Mouse (Mus musculus): Measurements from ENCODE around the gene Ifi35.

Gene Ifi35

DNA sequence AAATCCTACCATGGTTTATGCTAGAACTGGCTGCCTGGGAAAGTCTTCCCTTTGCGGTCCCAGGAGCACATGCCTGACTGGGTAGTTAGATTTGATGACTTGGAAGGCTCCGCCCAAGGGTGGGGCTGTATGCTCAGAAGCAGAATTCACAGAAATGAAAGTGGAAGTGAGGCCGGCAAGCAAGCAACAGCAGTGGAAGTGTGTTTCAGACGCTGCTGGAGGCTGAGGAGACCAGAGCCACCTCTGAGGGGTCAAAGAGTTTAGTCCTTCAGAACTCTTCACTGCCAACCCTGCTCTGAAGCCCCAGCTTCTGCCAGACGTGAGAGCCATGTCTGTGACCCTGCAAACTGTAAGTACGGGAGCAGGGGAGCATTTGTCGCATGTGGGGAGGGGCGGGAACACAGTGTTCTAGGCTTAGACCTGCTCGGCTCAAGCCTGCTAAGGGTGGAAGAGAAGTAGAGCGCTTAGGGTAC is at the start of gene Ifi35:
Gene Ifi35, plus strand, starts transcription at position 134 of the 473 bp plus-strand sequence.
- ChIA-PET CTCF (interaction anchor here in 2 of 4 experiments (0.5 kb wide), 2 partner anchors 242 to 366 kb away, joined by 3 read pairs; partner anchors contain the start of gene Coasy (in 1 of the 2)), POLR2A (interaction anchor here in 2 of 4 experiments (0.8 to 22.5 kb wide), 8 partner anchors 11 to 277 kb away, joined by 3 to 550 read pairs (median 6); partner anchors contain the start of genes Rnd2 (in 2 of the 2), Vat1 (in 2 of the 2) and Aarsd1 (in 1 of the 2))

DNA sequence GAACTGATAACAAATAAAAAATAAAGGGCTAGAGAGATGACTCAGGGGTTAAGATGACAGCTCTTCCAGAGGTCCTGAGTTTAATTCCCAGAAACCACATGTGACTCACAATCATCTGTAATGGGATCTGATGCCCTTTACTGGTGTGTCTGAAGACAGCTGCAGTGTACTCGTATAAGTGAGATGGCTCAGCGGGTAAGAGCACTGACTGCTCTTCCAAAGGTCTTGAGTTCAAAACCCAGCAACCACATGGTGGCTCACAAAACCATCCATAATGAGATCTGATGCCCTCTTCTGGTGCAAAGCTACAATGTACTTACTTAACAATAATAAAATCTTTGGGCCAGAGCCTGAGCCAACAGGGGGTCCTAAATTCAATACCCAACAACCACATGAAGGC is 32.9 kb upstream of the Ifi35 start:
- ChIA-PET CTCF (interaction anchor here (1.1 to 2.7 kb wide), 7 partner anchors 10 to 113 kb away, joined by 3 to 11 read pairs (median 8); partner anchors contain the start of genes Rpl27 (in 2 of the 4), Becn1 (in 1 of the 4), Ptges3l (in 1 of the 4) and Rundc1 (in 1 of the 4)), POLR2A (interaction anchor here in 3 of 4 experiments (0.7 to 11.9 kb wide), 9 partner anchors 9 to 194 kb away, joined by 3 to 179 read pairs (median 5); partner anchors contain the start of genes Rpl27 (in 3 of the 3), Ptges3l (in 2 of the 3), Rundc1 (in 2 of the 3) and Gm27029 (in 1 of the 3))

DNA sequence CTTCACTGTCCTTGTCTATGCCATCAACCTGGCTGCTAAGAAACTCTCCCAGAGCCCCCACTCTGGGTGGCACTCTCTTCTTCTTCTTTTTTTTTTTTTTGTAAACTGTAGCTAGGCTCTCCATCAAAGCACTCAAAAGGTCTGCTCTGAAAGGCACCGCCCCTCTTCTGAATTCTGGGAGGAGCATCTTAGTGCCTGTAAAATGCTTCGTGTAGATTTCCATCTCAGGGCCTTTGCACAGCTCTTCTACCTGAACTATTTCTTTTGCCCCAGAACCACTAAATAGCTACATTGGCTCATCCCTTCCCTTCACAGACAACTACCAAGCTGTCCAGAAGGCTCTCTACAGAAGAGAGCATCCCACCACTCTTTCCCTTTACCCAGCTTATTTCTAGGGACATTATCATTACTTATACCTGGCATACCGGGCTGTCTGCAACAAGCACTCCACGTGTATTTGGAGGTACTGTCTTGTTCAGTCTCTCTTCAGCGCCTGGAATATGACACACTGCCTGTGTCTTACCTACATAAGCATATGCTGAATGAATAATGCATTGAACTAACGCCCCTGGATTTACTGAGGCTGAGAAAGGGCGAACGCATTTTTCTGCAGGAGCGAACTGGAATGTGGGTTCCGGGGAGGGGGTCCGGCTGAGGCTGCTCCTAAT is 31.6 kb upstream of the Ifi35 start:
- POLR2A ChIA-PET = interaction anchor here (0.6 to 11.9 kb wide), 34 partner anchors 8 to 1094 kb away, joined by 3 to 179 read pairs (median 4); partner anchors contain the start of genes Rnd2 (in 3 of the 4), Rpl27 (in 3 of the 4), Nbr1 (in 2 of the 4) and Ptges3l (in 2 of the 4)

DNA sequence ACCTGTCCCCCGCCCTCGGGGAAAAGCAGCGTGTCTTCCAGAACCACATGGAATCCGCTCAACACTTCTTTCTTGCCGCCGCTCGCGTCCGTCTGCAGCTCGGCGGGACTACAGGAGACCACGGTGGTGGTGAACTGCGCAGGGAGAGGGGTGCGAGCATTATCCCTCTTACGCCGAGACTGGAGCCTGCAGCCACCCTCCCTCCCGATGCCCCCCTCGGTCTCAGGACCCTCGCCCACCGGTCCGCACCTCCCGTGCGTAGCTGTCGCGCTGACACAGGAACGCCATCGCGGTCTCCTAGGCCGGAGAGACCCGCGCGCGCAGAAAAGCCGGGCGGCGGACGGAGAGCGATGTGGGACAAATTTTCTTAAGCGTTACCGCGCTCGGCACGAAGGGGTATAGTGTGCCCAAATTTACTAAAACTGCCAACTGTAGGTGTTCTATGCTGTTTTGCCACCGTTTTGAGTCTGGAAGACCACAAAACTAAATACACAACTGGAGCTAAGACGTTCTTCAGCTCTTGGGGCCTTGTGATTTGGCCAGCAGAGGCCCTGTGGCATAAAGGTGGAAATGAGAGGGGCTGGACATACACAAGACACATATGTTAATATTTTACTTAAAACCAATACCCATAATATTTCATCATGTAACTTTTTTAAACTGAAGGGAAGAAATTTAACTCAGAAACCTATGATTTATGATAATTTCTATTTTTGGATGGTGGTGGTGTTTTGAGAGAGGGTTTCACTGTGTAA is 30.9 kb upstream of the Ifi35 start, which contains the start of gene Aarsd1:
Gene Aarsd1, minus strand, starts transcription at position 515 of the 755 bp plus-strand sequence.
- CTCF ChIA-PET = interaction anchor here in 3 of 4 experiments (0.8 to 2.7 kb wide), 6 partner anchors 22 to 116 kb away, joined by 3 to 10 read pairs (median 4); partner anchors contain the start of genes Becn1 (in 1 of the 3) and Rpl27 (in 1 of the 3)
- POLR2A ChIA-PET = interaction anchor here (0.6 to 11.9 kb wide), 28 partner anchors 8 to 225 kb away, joined by 3 to 179 read pairs (median 4); partner anchors contain the start of genes Rnd2 (in 3 of the 4), Rpl27 (in 3 of the 4), Nbr1 (in 2 of the 4) and Ptges3l (in 2 of the 4)

More for the DNA sequence above, 31.6 kb upstream of the Ifi35 start:
- CTCF ChIA-PET = interaction anchor here (0.6 to 2.7 kb wide), 19 partner anchors 8 to 486 kb away, joined by 3 to 11 read pairs (median 3); partner anchors contain the start of genes Rpl27 (in 3 of the 4), Ptges3l (in 2 of the 4), Rundc1 (in 2 of the 4) and Becn1 (in 1 of the 4)

DNA sequence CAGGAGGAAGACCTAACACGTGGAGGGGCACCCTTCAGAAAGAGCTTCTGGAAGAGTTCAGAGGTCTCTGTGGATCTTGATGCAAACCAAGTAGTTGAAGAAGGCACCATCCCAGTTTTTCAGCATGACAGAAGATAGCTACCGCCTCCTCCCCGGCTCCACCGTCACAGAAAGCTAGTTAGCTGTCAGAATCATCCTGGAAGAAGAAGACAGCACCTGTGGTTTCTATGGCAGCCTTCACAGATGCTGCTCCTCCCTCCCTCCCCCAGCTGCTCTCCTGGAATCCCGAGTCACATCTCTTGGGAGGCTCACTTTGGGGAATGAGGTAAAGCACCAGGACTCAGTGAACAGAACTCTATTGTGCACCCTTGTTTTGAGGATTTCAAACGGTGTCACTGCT is 29.2 kb upstream of the Ifi35 start:
- ChIA-PET POLR2A (interaction anchor here (0.6 to 11.9 kb wide), 28 partner anchors 8 to 239 kb away, joined by 3 to 179 read pairs (median 4); partner anchors contain the start of genes Rpl27 (in 4 of the 4), Aoc2 (in 1 of the 4), Cntd1 (in 1 of the 4) and Coa3 (in 1 of the 4)), CTCF (interaction anchor here (0.5 to 2.3 kb wide), 30 partner anchors 9 to 712 kb away, joined by 3 to 21 read pairs (median 5); partner anchors contain the start of genes Rpl27 (in 3 of the 4), Cntnap1 (in 1 of the 4), Plekhh3 (in 1 of the 4) and Tmem106a (in 1 of the 4))

DNA sequence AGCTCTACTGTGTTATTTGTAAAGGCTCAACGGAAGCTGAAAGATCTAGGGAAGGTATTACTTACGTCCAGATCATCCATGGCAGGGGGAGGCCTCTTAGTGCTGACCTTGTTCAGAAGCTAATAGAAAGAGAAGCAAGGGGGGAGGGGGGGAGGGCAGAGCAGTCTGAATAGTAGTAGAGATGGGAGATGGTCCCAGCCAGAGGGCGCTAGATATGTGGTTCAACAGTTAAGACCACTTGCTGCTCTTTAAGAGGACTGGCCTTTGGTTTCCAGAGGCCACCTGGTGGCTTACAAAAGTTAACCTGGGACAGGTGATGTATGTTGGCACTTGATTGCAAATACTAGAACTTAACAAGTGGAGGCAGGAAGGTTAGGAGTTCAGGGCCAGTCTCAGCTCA is 28.6 kb upstream of the Ifi35 start:
- ChIA-PET CTCF (interaction anchor here (0.5 to 2.3 kb wide), 36 partner anchors 9 to 422 kb away, joined by 3 to 21 read pairs (median 4); partner anchors contain the start of genes Rpl27 (in 4 of the 4), Cntnap1 (in 1 of the 4), Plekhh3 (in 1 of the 4) and Tmem106a (in 1 of the 4)), POLR2A (interaction anchor here (0.5 to 11.9 kb wide), 29 partner anchors 9 to 801 kb away, joined by 3 to 179 read pairs (median 3); partner anchors contain the start of genes Rpl27 (in 4 of the 4), Cntd1 (in 1 of the 4), Coa3 (in 1 of the 4) and Nkiras2 (in 1 of the 4))

DNA sequence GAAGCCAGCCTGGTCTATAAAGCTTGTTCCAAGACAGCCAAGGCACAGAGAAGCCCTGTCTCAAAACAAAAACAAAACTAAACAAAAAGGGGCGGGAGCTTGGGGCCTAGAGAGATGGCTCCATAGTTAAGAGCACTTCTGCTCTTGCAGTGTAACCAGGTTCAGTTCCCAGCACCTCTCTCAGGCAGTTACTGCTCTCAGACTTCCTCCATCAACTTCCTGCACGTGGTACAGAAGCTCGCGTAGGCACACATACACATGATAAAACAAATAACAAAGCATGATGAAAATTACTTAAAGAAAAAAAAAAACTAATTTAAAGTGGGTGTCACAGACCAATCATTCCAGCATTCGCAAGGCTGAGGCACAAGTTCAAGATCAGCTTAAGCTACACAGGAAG is 28.1 kb upstream of the Ifi35 start:
- CTCF ChIA-PET = interaction anchor here (0.5 to 2.3 kb wide), 22 partner anchors 17 to 422 kb away, joined by 3 to 21 read pairs (median 4); partner anchors contain the start of genes Rpl27 (in 3 of the 4), Cntnap1 (in 1 of the 4), Plekhh3 (in 1 of the 4) and Vat1 (in 1 of the 4)
- POLR2A ChIA-PET = interaction anchor here (0.5 to 11.9 kb wide), 24 partner anchors 14 to 801 kb away, joined by 3 to 179 read pairs (median 3); partner anchors contain the start of genes Rpl27 (in 4 of the 4), Cntd1 (in 1 of the 4), Coa3 (in 1 of the 4) and Nkiras2 (in 1 of the 4)

DNA sequence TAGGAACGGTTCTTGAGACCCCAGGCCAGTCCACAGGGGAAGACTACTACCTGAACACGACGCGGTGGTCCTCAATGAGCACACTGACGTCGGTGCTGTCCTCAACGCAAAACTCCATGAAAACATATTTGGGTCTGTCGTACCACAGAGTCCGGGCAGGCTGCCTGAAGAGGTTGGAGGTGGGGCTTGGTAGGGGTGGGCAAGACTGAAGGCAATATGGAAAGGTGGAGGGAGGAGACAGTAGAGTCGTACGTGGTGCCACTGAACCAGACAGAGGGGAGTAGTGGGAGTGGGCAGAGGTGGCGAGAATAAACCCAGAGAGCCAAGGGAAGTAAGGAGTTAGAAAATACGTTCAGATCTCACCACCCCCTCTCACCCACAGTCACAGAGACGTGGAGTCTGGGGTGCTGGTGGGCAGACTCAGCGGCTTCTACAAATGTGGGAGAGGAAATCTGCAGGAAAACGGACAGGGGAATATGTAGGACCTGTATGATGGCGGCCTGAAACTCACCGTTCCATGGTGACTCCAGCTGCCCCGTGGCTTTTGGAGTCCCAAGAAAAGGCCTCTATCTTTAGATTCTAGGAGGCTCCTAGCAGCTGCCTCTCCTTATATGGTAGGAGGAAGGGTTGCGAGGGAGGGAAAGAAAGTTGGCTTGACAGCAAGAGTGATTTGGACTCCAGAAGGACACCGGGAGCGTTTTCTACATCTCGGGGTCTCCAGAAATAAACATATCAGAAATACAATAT is 23.9 kb upstream of the Ifi35 start, which contains the start of gene Gm27029:
Gene Gm27029, minus strand, starts transcription at position 692 of the 747 bp plus-strand sequence.
- POLR2A ChIA-PET = interaction anchor here (0.8 to 14.8 kb wide), 31 partner anchors 8 to 304 kb away, joined by 3 to 207 read pairs (median 4); partner anchors contain the start of genes Rpl27 (in 4 of the 4), Wnk4 (in 2 of the 4), Aarsd1 (in 1 of the 4) and Aoc2 (in 1 of the 4)
- CTCF ChIA-PET = interaction anchor here in 3 of 4 experiments (0.6 to 2.1 kb wide), 9 partner anchors 10 to 809 kb away, joined by 3 to 10 read pairs (median 3); partner anchors contain the start of gene Rpl27 (in 1 of the 3)

DNA sequence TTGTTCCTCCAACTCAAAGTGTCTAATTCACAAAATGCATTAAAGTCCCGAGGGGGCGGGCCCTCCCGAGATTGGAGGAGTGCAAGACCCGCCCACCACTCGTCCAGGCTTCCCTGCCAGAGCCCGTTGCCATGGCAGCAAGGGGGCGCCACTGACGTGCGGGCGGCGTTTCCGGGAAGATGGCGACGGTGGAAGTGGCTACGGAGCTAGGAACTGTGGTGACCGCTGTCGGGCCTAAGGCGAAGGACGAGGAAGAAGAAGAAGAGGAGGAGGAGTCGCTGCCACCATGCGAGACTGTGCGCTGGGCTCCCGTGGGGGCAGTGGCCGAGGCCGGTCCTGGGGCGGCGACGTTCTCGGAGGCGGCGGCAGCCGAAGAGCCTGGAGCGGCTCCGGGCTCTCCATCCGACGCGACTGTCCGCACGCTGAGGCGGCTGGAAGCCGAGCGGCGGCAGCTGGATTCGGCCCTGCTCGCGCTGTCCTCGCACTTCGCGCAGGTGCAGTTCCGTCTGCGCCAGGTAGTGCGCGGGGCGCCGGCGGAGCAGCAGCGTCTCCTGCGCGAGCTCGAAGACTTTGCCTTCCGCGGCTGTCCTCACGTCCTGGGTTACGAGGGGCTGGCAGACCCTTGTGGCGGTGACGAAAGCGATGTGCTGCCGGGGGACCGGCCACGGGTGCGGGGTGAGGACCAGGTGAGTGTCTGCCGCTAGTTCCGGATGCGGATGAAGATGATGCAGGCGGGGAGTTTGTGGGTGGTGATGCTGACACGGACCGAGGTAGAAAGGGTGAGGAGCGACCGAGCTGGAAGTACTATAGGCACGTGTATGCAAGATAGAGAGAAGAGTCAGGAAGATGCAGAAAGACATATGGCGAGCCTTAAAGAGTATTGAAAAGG is 23.0 kb upstream of the Ifi35 start, which contains the start of the genes Rundc1 and Ptges3l:
Gene Rundc1, plus strand, starts transcription at position 161 of the 889 bp plus-strand sequence.
Gene Ptges3l, minus strand, starts transcription at position 409 of the 889 bp plus-strand sequence.
- ChIA-PET POLR2A (interaction anchor here (0.6 to 14.8 kb wide), 37 partner anchors 8 to 897 kb away, joined by 3 to 207 read pairs (median 4); partner anchors contain the start of genes Rpl27 (in 4 of the 4), Aarsd1 (in 2 of the 4), Wnk4 (in 2 of the 4) and Acly (in 1 of the 4)), CTCF (interaction anchor here (0.5 to 1.8 kb wide), 10 partner anchors 9 to 1021 kb away, joined by 3 to 13 read pairs (median 4); partner anchors contain the start of gene Rpl27 (in 3 of the 4))

DNA sequence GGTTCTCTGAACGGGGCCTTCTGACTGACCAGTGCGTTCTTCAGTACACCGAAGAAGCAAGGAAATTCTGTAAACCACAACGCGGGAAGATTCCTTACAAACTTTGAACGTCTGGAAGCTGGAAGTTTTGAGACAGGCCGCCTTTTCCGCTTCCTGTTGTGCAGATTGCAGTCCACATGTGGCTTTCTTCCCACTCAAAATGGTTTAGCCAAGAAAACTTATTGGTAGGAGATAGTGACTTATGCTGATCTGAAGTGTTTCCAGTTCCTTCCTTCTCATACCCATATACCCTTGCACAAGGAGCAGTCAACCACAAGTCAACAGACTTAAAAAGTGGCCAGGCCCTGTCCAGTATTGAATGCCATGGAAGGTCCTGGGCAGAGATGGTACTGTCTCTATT is 22.0 kb upstream of the Ifi35 start:
- POLR2A ChIA-PET = interaction anchor here in 3 of 4 experiments (0.8 to 14.8 kb wide), 9 partner anchors 10 to 166 kb away, joined by 3 to 207 read pairs (median 5); partner anchors contain the start of genes Rpl27 (in 3 of the 3) and Wnk4 (in 1 of the 3)

DNA sequence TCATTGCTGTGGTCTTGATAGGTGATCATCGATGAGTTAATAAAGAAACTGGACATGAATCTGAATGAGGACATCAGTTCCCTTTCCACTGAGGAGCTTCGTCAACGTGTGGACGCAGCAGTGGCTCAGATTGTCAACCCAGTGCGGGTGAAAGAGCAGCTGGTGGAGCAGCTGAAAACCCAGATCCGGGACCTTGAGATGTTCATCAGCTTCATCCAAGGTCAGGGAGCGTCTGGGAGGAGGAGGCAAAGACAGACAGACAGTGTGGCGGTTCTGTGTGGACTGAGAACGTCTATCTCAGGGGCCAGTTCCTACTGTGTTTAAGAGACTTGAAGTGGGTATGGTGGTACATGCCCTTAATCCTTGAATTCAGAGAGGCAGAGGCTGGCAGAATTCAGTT is 16.9 kb upstream of the Ifi35 start:
- CTCF ChIA-PET = interaction anchor here in 1 of 4 experiments (0.9 to 1.0 kb wide), 2 partner anchors 8 to 11 kb away, joined by 3 to 4 read pairs; partner anchors contain the start of gene Rpl27

More for the DNA sequence above, 22.0 kb upstream of the Ifi35 start:
- CTCF ChIA-PET = interaction anchor here in 3 of 4 experiments (0.5 to 1.6 kb wide), 3 partner anchors 16 to 1020 kb away, joined by 4 to 13 read pairs (median 5); partner anchors contain the start of gene Rpl27 (in 2 of the 3)

DNA sequence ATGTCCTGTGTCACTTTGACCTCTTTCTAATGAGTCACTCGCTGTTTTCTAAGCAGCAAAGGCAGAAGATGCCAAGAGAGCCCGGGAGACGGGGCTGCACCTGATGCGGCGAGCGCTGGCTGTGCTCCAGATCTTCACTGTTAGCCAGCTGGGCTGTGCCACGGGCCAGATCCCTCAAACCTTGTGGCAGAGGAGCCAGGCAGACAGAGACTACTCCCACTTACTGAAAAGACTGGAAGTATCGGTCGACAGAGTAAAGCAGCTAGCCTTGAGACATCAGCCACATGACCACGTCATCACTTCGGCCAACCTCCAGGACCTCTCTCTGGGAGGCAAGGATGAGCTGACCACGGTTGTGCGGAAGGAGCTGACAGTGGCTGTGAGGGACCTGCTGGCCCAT is 14.8 kb upstream of the Ifi35 start:
- POLR2A ChIA-PET = interaction anchor here (0.8 to 14.8 kb wide), 16 partner anchors 8 to 425 kb away, joined by 3 to 207 read pairs (median 6); partner anchors contain the start of genes Rpl27 (in 4 of the 4), Aarsd1 (in 2 of the 4), Gm27029 (in 2 of the 4) and Ptges3l (in 2 of the 4)
- CTCF ChIA-PET = interaction anchor here in 2 of 4 experiments (0.5 to 2.1 kb wide), 7 partner anchors 9 to 1969 kb away, joined by 3 to 15 read pairs (median 4); partner anchors contain the start of genes Rpl27 (in 2 of the 2), Gm27029 (in 1 of the 2), Ptges3l (in 1 of the 2) and Rundc1 (in 1 of the 2)

More for the DNA sequence above, 16.9 kb upstream of the Ifi35 start:
- POLR2A ChIA-PET = interaction anchor here in 3 of 4 experiments (0.7 to 14.8 kb wide), 3 partner anchors 11 to 12 kb away, joined by 5 to 207 read pairs (median 5); partner anchors contain the start of gene Rpl27 (in 3 of the 3)

DNA sequence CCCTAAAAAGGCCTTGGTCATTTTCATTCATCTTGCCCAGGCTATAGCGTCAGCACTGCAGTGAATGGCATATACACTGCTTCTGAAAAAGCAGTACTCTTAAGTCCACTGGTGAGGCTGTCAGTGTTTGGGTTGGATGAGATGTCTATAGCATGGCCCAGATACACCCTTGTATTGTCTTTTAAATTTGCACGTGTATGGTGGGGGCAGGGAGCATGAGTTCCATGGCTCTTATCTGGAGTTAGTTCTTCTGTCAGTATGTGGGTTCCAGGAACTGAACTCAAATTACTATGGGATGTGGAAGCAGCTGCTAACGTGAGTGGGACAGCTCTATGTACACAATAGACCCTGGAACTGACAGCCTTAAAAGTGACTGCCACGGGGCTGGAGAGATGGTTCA is 12.4 kb upstream of the Ifi35 start:
- CTCF ChIA-PET = no interaction called here

More for the DNA sequence above, 12.4 kb upstream of the Ifi35 start:
- POLR2A ChIA-PET = interaction anchor here (0.7 to 14.8 kb wide), 11 partner anchors 8 to 33 kb away, joined by 3 to 207 read pairs (median 4); partner anchors contain the start of genes Aarsd1 (in 2 of the 4), Ptges3l (in 1 of the 4), Rpl27 (in 1 of the 4) and Rundc1 (in 1 of the 4)

All from embryonic stem cell, embryonic (primary cell).